Mouse (Mus musculus): ENCODE measurements at regions not wholly inside any gene's neighbourhood (a gene's known extent, or its start where the extent isn't known, plus 50 kb on each side); places are given as distances from the start of the nearest gene placed in this dataset.

- Histone ChIP-seq H3K4me1 (ENCODE audit: control insufficient read depth in 2 of 2, insufficient read depth in 2 of 2, low read length in 2 of 2, poor library complexity in 1 of 2) (no peaks in the 10 kb centered on the region), H3K4me3 (ENCODE audit: insufficient read depth in 1 of 2, low read depth in 1 of 2, low read length in 2 of 2, poor library complexity in 1 of 2, severe bottlenecking in 1 of 2) (no peak overlapping the region), H3K36me3 (ENCODE audit: control insufficient read depth, insufficient read depth, low read length, poor library complexity, severe bottlenecking) (no peaks in the 10 kb centered on the region), H3K9ac (ENCODE audit: insufficient read depth, low read depth, low read length, poor library complexity, severe bottlenecking) (no peak overlapping the region), H3K27ac (ENCODE audit: insufficient read depth, low read depth, low read length, poor library complexity, severe bottlenecking) (no peak overlapping the region), H3K9me3 (ENCODE audit: control insufficient read depth, insufficient read depth, low read depth, low read length) (no peaks in the 10 kb centered on the region)
- DNase-seq (ENCODE audit: low read depth, low spot score) = no peak
- in situ Hi-C loops (cut with MboI; ENCODE audit: low sequenced_read_pairs in 2 of 2, unreplicated experiment in 2 of 2) = no loop called here
- no peak for TF ChIP-seq MAFK (IDR thresholded peaks at IDR 0.05; ENCODE audit: insufficient read depth, low read depth, low read length)
- TF ChIP-seq ZC3H11A (IDR thresholded peaks at IDR 0.05; ENCODE audit: borderline replicate concordance, low read depth, low read length) = no peak
- no peak for TF ChIP-seq CHD2 (IDR thresholded peaks at IDR 0.05; ENCODE audit: low read depth, low read length)
- TF ChIP-seq HCFC1 (IDR thresholded peaks at IDR 0.05; ENCODE audit: borderline replicate concordance, insufficient read depth, low read length) = no peak
- TF ChIP-seq ZNF384 (IDR thresholded peaks at IDR 0.05; ENCODE audit: low read depth, low read length) = no peak
Observed at GRCm38 (mm10) chr3:21427408-21428031, 648.9 kb upstream of the Tbl1xr1 start.

GRCm38 (mm10) chr3:21428120-21428519, 648.3 kb upstream of the Tbl1xr1 start:
- no peak for TF ChIP-seq HCFC1 (IDR thresholded peaks at IDR 0.05; ENCODE audit: borderline replicate concordance, insufficient read depth, low read length)
- TF ChIP-seq ZNF384 (IDR thresholded peaks at IDR 0.05; ENCODE audit: low read depth, low read length) = no peak
- TF ChIP-seq MAFK (IDR thresholded peaks at IDR 0.05; ENCODE audit: insufficient read depth, low read depth, low read length) = no peak
- no peak for TF ChIP-seq ZC3H11A (IDR thresholded peaks at IDR 0.05; ENCODE audit: borderline replicate concordance, low read depth, low read length)
- no peak for TF ChIP-seq CHD2 (IDR thresholded peaks at IDR 0.05; ENCODE audit: low read depth, low read length)
- Histone ChIP-seq H3K9ac (ENCODE audit: insufficient read depth, low read depth, low read length, poor library complexity, severe bottlenecking) (no peak overlapping the region), H3K4me1 (ENCODE audit: control insufficient read depth in 2 of 2, insufficient read depth in 2 of 2, low read length in 2 of 2, poor library complexity in 1 of 2) (no peaks in the 10 kb centered on the region), H3K36me3 (ENCODE audit: control insufficient read depth, insufficient read depth, low read length, poor library complexity, severe bottlenecking) (no peaks in the 10 kb centered on the region), H3K4me3 (ENCODE audit: insufficient read depth in 1 of 2, low read depth in 1 of 2, low read length in 2 of 2, poor library complexity in 1 of 2, severe bottlenecking in 1 of 2) (no peak overlapping the region), H3K9me3 (ENCODE audit: control insufficient read depth, insufficient read depth, low read depth, low read length) (no peaks in the 10 kb centered on the region), H3K27ac (ENCODE audit: insufficient read depth, low read depth, low read length, poor library complexity, severe bottlenecking) (no peak overlapping the region)
- no peak for DNase-seq (ENCODE audit: low read depth, low spot score)
- in situ Hi-C loops (cut with MboI; ENCODE audit: low sequenced_read_pairs in 2 of 2, unreplicated experiment in 2 of 2) = no loop called here

GRCm38 (mm10) chr3:21464245-21464644, 612.2 kb upstream of the Tbl1xr1 start:
- TF ChIP-seq HCFC1 (IDR thresholded peaks at IDR 0.05; ENCODE audit: borderline replicate concordance, insufficient read depth, low read length) (no peak), ZC3H11A (IDR thresholded peaks at IDR 0.05; ENCODE audit: borderline replicate concordance, low read depth, low read length) (no peak), CHD2 (IDR thresholded peaks at IDR 0.05; ENCODE audit: low read depth, low read length) (no peak), MAFK (IDR thresholded peaks at IDR 0.05; ENCODE audit: insufficient read depth, low read depth, low read length) (no peak), ZNF384 (IDR thresholded peaks at IDR 0.05; ENCODE audit: low read depth, low read length) (no peak)
- H3K4me1 ChIP-seq (ENCODE audit: control insufficient read depth in 2 of 2, insufficient read depth in 2 of 2, low read length in 2 of 2, poor library complexity in 1 of 2) = no peaks in the 10 kb centered on the region
- in situ Hi-C loops (cut with MboI; ENCODE audit: low sequenced_read_pairs in 2 of 2, unreplicated experiment in 2 of 2) = no loop called here
- H3K36me3 ChIP-seq (ENCODE audit: control insufficient read depth, insufficient read depth, low read length, poor library complexity, severe bottlenecking) = no peaks in the 10 kb centered on the region
- H3K9me3 ChIP-seq (ENCODE audit: control insufficient read depth, insufficient read depth, low read depth, low read length) = no peaks in the 10 kb centered on the region
- no peak overlapping the region for H3K27ac ChIP-seq (ENCODE audit: insufficient read depth, low read depth, low read length, poor library complexity, severe bottlenecking)
- no peak overlapping the region for H3K4me3 ChIP-seq (ENCODE audit: insufficient read depth in 1 of 2, low read depth in 1 of 2, low read length in 2 of 2, poor library complexity in 1 of 2, severe bottlenecking in 1 of 2)
- no peak overlapping the region for H3K9ac ChIP-seq (ENCODE audit: insufficient read depth, low read depth, low read length, poor library complexity, severe bottlenecking)
- no peak for DNase-seq (ENCODE audit: low read depth, low spot score)

- Histone ChIP-seq H3K27ac (ENCODE audit: insufficient read depth, low read depth, low read length, poor library complexity, severe bottlenecking) (no peak overlapping the region), H3K9ac (ENCODE audit: insufficient read depth, low read depth, low read length, poor library complexity, severe bottlenecking) (no peak overlapping the region), H3K4me1 (ENCODE audit: control insufficient read depth in 2 of 2, insufficient read depth in 2 of 2, low read length in 2 of 2, poor library complexity in 1 of 2) (no peaks in the 10 kb centered on the region), H3K9me3 (ENCODE audit: control insufficient read depth, insufficient read depth, low read depth, low read length) (no peaks in the 10 kb centered on the region), H3K4me3 (ENCODE audit: insufficient read depth in 1 of 2, low read depth in 1 of 2, low read length in 2 of 2, poor library complexity in 1 of 2, severe bottlenecking in 1 of 2) (no peak overlapping the region), H3K36me3 (ENCODE audit: control insufficient read depth, insufficient read depth, low read length, poor library complexity, severe bottlenecking) (no peaks in the 10 kb centered on the region)
- no peak for DNase-seq (ENCODE audit: low read depth, low spot score)
- no peak for TF ChIP-seq ZNF384 (IDR thresholded peaks at IDR 0.05; ENCODE audit: low read depth, low read length)
- no peak for TF ChIP-seq ZC3H11A (IDR thresholded peaks at IDR 0.05; ENCODE audit: borderline replicate concordance, low read depth, low read length)
- TF ChIP-seq MAFK (IDR thresholded peaks at IDR 0.05; ENCODE audit: insufficient read depth, low read depth, low read length) = no peak
- TF ChIP-seq HCFC1 (IDR thresholded peaks at IDR 0.05; ENCODE audit: borderline replicate concordance, insufficient read depth, low read length) = no peak
- TF ChIP-seq CHD2 (IDR thresholded peaks at IDR 0.05; ENCODE audit: low read depth, low read length) = no peak
- in situ Hi-C loops (cut with MboI; ENCODE audit: low sequenced_read_pairs in 2 of 2, unreplicated experiment in 2 of 2) = no loop called here
Observed at GRCm38 (mm10) chr3:21466113-21466645, 610.3 kb upstream of the Tbl1xr1 start.

All from ES-E14 (cell line).